Mouse (Mus musculus) heart, postnatal 0 days (tissue): ENCODE measurements around the gene Fstl1.

Experiments
- CTCF ChIP-seq: IDR thresholded peaks from 2 replicates; pipeline ENCODE4 v1.5.1; 2016; ENCODE audit warnings: antibody characterized with exemption, control low read depth, low read depth
- EP300 ChIP-seq: IDR thresholded peaks from 2 replicates; pipeline ENCODE4 v1.6.1; 2016; ENCODE audit warnings: antibody characterized with exemption, low read depth

GRCm38 (mm10) chr16:37752876-37753275, 23.8 kb upstream of the Fstl1 start:
- no peak for TF ChIP-seq EP300
- no peak for TF ChIP-seq CTCF
